Mouse (Mus musculus) cerebellum, postnatal 14 days (tissue): ENCODE measurements around the gene Aspdh.

Source experiments
- DNase-seq, 2 experiments: peaks; one replicate each; pipeline ENCODE4 v3.0.0; 2021; ENCODE audit warnings: mixed read lengths in 2 of 2

The Aspdh gene

DNA sequence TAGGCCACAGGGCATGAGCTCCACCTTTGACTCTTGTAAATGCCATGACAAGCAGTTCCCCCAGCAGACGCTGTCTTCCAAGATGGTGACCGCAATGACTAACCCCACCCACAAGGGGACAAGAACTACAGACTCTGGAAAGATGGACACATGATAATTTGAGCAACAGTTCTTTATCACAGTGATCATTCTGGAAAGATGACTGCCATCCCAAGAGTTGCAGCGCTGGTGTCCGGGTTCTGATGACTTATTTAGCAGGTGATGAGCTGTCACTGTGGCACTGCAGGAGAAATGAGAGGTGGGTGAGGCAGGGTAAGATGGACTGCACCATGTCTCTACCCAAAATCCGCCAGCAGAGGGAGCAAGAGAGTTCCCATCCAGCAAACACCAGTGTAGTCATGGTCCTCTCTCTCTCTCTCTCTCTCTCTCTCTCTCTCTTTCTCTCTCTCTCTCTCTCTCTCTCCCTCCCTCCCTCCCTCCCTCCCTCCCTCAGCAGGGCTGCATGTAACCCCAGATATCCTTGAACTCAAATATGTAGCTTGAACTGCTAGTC lies 36.4 kb downstream of the Aspdh start:
- DNase-seq: peak; percentile 89 to 94

DNA sequence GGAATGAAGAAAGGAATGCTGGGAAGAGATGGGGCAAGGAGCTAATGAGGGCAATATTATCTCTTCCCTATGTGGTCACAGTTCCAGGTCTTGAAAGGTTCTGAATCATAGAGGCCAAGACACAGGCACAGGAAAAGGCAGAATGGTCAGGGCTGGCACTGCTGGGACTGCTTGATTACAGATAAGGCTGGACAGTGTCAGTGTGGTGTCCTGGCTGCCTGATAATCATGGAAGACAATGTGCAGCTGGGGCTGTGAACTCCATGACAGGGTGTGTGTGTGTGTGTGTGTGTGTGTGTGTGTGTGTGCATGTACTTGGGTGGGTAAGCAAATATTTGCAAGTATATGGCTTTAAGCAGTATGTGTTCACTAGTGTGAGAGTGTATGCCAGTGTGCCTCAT lies 42.3 kb downstream of the Aspdh start:
- no peak for DNase-seq
